Mouse (Mus musculus) E14TG2a.4 (cell line): ENCODE measurements at regions not wholly inside any gene's neighbourhood (a gene's known extent, or its start where the extent isn't known, plus 50 kb on each side); places are given as distances from the start of the nearest gene placed in this dataset.

Experiments
- CTCF ChIP-seq: conservative IDR thresholded peaks from 2 replicates; pipeline ENCODE4 v1.5.1; 2014; ENCODE audit warnings: low read length
- NANOG ChIP-seq: IDR thresholded peaks from 2 replicates; pipeline ENCODE4 v1.6.1; 2014; ENCODE audit warnings: borderline replicate concordance, low read length, mixed read lengths

DNA sequence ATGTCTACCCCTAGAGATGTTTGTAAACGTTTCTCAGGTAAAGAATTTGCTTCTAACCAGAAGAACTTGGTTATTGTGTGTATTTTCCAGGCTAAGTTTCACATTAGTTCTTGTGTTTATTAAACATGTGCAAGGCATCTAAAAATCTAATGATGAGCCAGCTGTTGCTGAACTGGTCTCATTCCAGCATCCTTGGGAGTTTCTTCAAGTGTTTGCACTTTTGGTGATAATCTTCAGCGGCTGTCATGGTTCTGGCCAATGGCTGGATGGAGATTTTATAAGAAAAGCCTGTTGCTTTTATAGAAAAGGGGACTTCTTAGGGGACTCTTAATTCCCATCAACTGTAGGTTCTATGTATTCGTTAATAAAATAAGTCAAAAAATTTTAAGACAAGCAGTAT is 229.1 kb downstream of the Gm11146 start:
- TF ChIP-seq NANOG = no peak
- TF ChIP-seq CTCF = no peak
